Mouse (Mus musculus): ENCODE measurements around the gene Kif13a.
A peak's percentile ranks its signal among the peaks of the same experiment; 100 is the strongest.

GRCm38 (mm10) chr13:46834805-46835204 is 94.9 kb downstream of the Kif13a start:
- no peak for TF ChIP-seq UBTF (IDR thresholded peaks at IDR 0.05; ENCODE audit: borderline replicate concordance, insufficient read depth, low read depth, low read length)
- no peak for TF ChIP-seq EP300 (IDR thresholded peaks at IDR 0.05; ENCODE audit: low read depth in 1 of 2, low read length in 2 of 2)
- peak in 1 of 3 experiments; percentile 4; a peak in 1 of 6 replicates for TF ChIP-seq CTCF (IDR thresholded peaks at IDR 0.05 in 2 of 3, conservative IDR thresholded peaks at IDR 0.05 in 1 of 3; ENCODE audit: control insufficient read depth in 1 of 3, insufficient read depth in 1 of 3, low read depth in 2 of 3, low read length in 3 of 3, poor library complexity in 1 of 3, severe bottlenecking in 1 of 3)
- TF ChIP-seq ETS1 (IDR thresholded peaks at IDR 0.05; ENCODE audit: low read depth, low read length), result no peak
- no peak for TF ChIP-seq GATA1 (IDR thresholded peaks at IDR 0.05; ENCODE audit: low read depth, low read length)
- no peak for TF ChIP-seq MYC (IDR thresholded peaks at IDR 0.05; ENCODE audit: low read depth, low read length)
- no peak for TF ChIP-seq POLR2AphosphoS5 (IDR thresholded peaks at IDR 0.05; ENCODE audit: borderline replicate concordance, low read depth, low read length)
- TF ChIP-seq ZMIZ1 (IDR thresholded peaks at IDR 0.05; ENCODE audit: low read depth, low read length), result no peak
- no peak for TF ChIP-seq E2F4 (IDR thresholded peaks at IDR 0.05; ENCODE audit: borderline replicate concordance, low read depth, low read length)
- TF ChIP-seq POLR2AphosphoS2 (IDR thresholded peaks at IDR 0.05; ENCODE audit: low read length), result no peak
- no peak for TF ChIP-seq ZKSCAN1 (IDR thresholded peaks at IDR 0.05; ENCODE audit: low read depth, low read length)
- TF ChIP-seq POLR2A (IDR thresholded peaks at IDR 0.05; ENCODE audit: control insufficient read depth in 1 of 2, insufficient read depth in 1 of 2, low read depth in 1 of 2, low read length in 2 of 2, poor library complexity in 1 of 2), result no peak
- TF ChIP-seq MAFK (IDR thresholded peaks at IDR 0.05; ENCODE audit: borderline replicate concordance, low read depth, low read length), result no peak

Data from MEL (cell line).